Mouse (Mus musculus) skeletal muscle tissue, adult 2 months (tissue): ENCODE measurements at regions not wholly inside any gene's neighbourhood (a gene's known extent, or its start where the extent isn't known, plus 50 kb on each side); places are given as distances from the start of the nearest gene placed in this dataset.

Source experiments
- DNase-seq: peaks from one replicate; pipeline ENCODE4 v3.0.0-alpha.2; 2012; ENCODE audit warnings: low read depth, low spot score

GRCm38 (mm10) chr8:6388651-6389050 is 1283.5 kb upstream of the Slc10a2 start:
- no peak for DNase-seq

- no peak for DNase-seq
These were observed 1269.6 kb upstream of the Slc10a2 start for GRCm38 (mm10) chr8:6374712-6375111.

- DNase-seq: no peak
These were observed 1256.3 kb upstream of the Slc10a2 start for GRCm38 (mm10) chr8:6361403-6361942.

GRCm38 (mm10) chr8:6357866-6358265 is 1252.7 kb upstream of the Slc10a2 start:
- DNase-seq: no peak

GRCm38 (mm10) chr8:6350460-6350859 is 1245.3 kb upstream of the Slc10a2 start:
- DNase-seq: no peak

- no peak for DNase-seq
These were observed 1244.9 kb upstream of the Slc10a2 start for GRCm38 (mm10) chr8:6350052-6350451.

- DNase-seq: no peak
These were observed 1240.6 kb upstream of the Slc10a2 start for GRCm38 (mm10) chr8:6345704-6346103.

GRCm38 (mm10) chr8:6340158-6340855 is 1235.2 kb upstream of the Slc10a2 start:
- no peak for DNase-seq

- no peak for DNase-seq
These were observed 1229.3 kb upstream of the Slc10a2 start for GRCm38 (mm10) chr8:6334254-6334993.

GRCm38 (mm10) chr8:6321346-6321745 is 1216.2 kb upstream of the Slc10a2 start:
- no peak for DNase-seq

- peak; percentile 2 for DNase-seq
These were observed 1210.2 kb upstream of the Slc10a2 start for GRCm38 (mm10) chr8:6315162-6315845.

- no peak for DNase-seq
These were observed 1183.7 kb upstream of the Slc10a2 start for GRCm38 (mm10) chr8:6288889-6289288.

- no peak for DNase-seq
These were observed 1174.8 kb upstream of the Slc10a2 start for GRCm38 (mm10) chr8:6279903-6280302.
